In genomic region chr4:41941272-41941671, GRCm38 (mm10) we compare ENCODE assay signal across 8 mouse cellular contexts. TPM values are rescaled to one million over a fixed set of nuclear protein-coding genes. Genes with fewer than 3 reads are reported as not detected.
DNase-seq lines count a peak whose midpoint lies in the region; ATAC-seq and TF ChIP-seq lines count a peak whose summit lies in the region.
"Not testable (repeated sequence)": the region's sequence is repeated elsewhere in the genome, so short reads cannot be mapped to it uniquely, and the experiment has no call there.
"Had no signal": no experiment of that assay in that cellular context is flagged by ENCODE, and none has a peak within 500 bp of the region (broad histone marks: within the 10 kb centered on the region; RNA-seq: fewer than 3 reads in every experiment).

Gene Gm20878 (plus strand): TSS chr4:41941572.

- not testable (repeated sequence) for H3K4me2 ChIP-seq in hindbrain, postnatal 0 days (ENCODE audit: low read depth, low read length); midbrain, embryonic 15.5 days

- not testable (repeated sequence) for H3K4me1 ChIP-seq in hindbrain, postnatal 0 days (ENCODE audit: insufficient read depth, low read length); midbrain, embryonic 15.5 days; testis, adult 2 months (ENCODE audit: control insufficient read depth, insufficient read depth, low read length)

- not testable (repeated sequence) for H3K9me3 ChIP-seq in hindbrain, postnatal 0 days (ENCODE audit: low read length); midbrain, embryonic 15.5 days

- WGBS in hindbrain, postnatal 0 days = no CpG with 5 or more reads among the region's 8 CpGs
- WGBS in midbrain, embryonic 15.5 days = no CpG with 5 or more reads among the region's 8 CpGs

- not testable (repeated sequence) for H3K27ac ChIP-seq in hindbrain, postnatal 0 days; midbrain, embryonic 15.5 days; testis, adult 2 months (ENCODE audit: control insufficient read depth, insufficient read depth, low read depth, low read length)

- not testable (repeated sequence) for H3K36me3 ChIP-seq in hindbrain, postnatal 0 days (ENCODE audit: insufficient read depth, low read length); midbrain, embryonic 15.5 days (replicated peaks); testis, adult 2 months (ENCODE audit: control insufficient read depth, insufficient read depth, low read length)

- not testable (repeated sequence) for ATAC-seq in hindbrain, postnatal 0 days; midbrain, embryonic 15.5 days (replicated peaks)

- not testable (repeated sequence) for TF ChIP-seq POLR2A in testis, adult 2 months (IDR thresholded peaks at IDR 0.05; ENCODE audit: control insufficient read depth, low read depth, low read length)

- intact Hi-C loops in left cerebral cortex, postnatal 14 days (cut with DNase I) = not testable (repeated sequence)

- not testable (repeated sequence) for DNase-seq in frontal cortex, adult 2 months (ENCODE audit: extremely low spot score in 1 of 2, low spot score in 1 of 2); hindbrain, postnatal 0 days (ENCODE audit: low spot score); layer of hippocampus, postnatal 10 days (ENCODE audit: low spot score in 2 of 2); left cerebral cortex, adult 18-20 months (ENCODE audit: low spot score in 2 of 2); left cerebral cortex, postnatal 14 days (ENCODE audit: low spot score in 2 of 2)

- H3K9ac ChIP-seq in hindbrain, postnatal 0 days (replicated peaks; ENCODE audit: low read length); midbrain, embryonic 15.5 days: not testable (repeated sequence)

- H3K4me3 ChIP-seq in hindbrain, postnatal 0 days (ENCODE audit: low read length); midbrain, embryonic 15.5 days; testis, adult 2 months (ENCODE audit: control insufficient read depth, low read depth, low read length): not testable (repeated sequence)

- not testable (repeated sequence) for TF ChIP-seq CTCF in hindbrain, postnatal 0 days (IDR thresholded peaks at IDR 0.05; ENCODE audit: low read depth); testis, adult 2 months (IDR thresholded peaks at IDR 0.05; ENCODE audit: control insufficient read depth, insufficient read depth, insufficient replicate concordance, low read depth, low read length)

- H3K27me3 ChIP-seq in hindbrain, postnatal 0 days (ENCODE audit: insufficient read depth, low read length); midbrain, embryonic 15.5 days (replicated peaks); testis, adult 2 months (ENCODE audit: control insufficient read depth, insufficient read depth, low read length): not testable (repeated sequence)

RNA-seq across cellular contexts. Expression of gene Gm20878, which starts in this region (rescaled TPM):
- polyA plus RNA-seq in frontal cortex, adult 2 months (2012; rRNA removed) = 27.5 and 37.8 TPM in 2 replicates
- 3.6 and 23.1 TPM in 2 replicates for total RNA-seq in hindbrain, postnatal 0 days (2014; rRNA removed)
- polyA plus RNA-seq in hindbrain, postnatal 0 days (2015; fragmentation: Nextera tagmentation; extraction: Ambion mirVana) = 9.6 and 10.7 TPM in 2 replicates
- 10 to 100 TPM; 22.5 to 24.9 TPM for total RNA-seq in layer of hippocampus, postnatal 10 days (2021)
- 10 to 100 TPM; 38.4 to 39.2 TPM for total RNA-seq in left cerebral cortex, adult 18-20 months (2021)
- total RNA-seq in left cerebral cortex, postnatal 14 days (2021) = 10 to 100 TPM; 55.9 to 61.7 TPM
- 12.8 and 13.7 TPM in 2 replicates for polyA plus RNA-seq in midbrain, embryonic 15.5 days (2015; fragmentation: Nextera tagmentation; extraction: Ambion mirVana)
- polyA plus RNA-seq in testis, adult 2 months (2012; rRNA removed) = 52.9 and 68.6 TPM in 2 replicates
- total RNA-seq: ES-E14 had no signal
